Mouse (Mus musculus) cerebellum, adult 8-10 months (tissue): Measurements from ENCODE around the gene Ncaph2.

Source experiments
- DNase-seq: peaks from one replicate; pipeline ENCODE4 v3.0.0; 2022

Gene Ncaph2

GRCm38 (mm10) chr15:89355241-89356187 is at the start of gene Ncaph2, which contains the start of gene Lmf2:
Gene Ncaph2 (plus strand): TSS chr15:89355719.
Gene Lmf2 (minus strand): TSS chr15:89355659.
- DNase-seq, result peak; percentile 93

- peak; percentile 5 for DNase-seq
Measured at GRCm38 (mm10) chr15:89305966-89306365, 49.6 kb upstream of the Ncaph2 start.

GRCm38 (mm10) chr15:89307461-89307860 is 48.1 kb upstream of the Ncaph2 start:
- no peak for DNase-seq

- DNase-seq, result peak; percentile 47
Measured at GRCm38 (mm10) chr15:89308406-89309139, 46.9 kb upstream of the Ncaph2 start.

- DNase-seq, result peak; percentile 63
Measured at GRCm38 (mm10) chr15:89309962-89310498, 45.5 kb upstream of the Ncaph2 start.

- peak; percentile 43 for DNase-seq
Measured at GRCm38 (mm10) chr15:89313359-89313758, 42.2 kb upstream of the Ncaph2 start.

- DNase-seq, result no peak
Measured at GRCm38 (mm10) chr15:89314107-89314506, 41.4 kb upstream of the Ncaph2 start.

GRCm38 (mm10) chr15:89314511-89315189 is 40.9 kb upstream of the Ncaph2 start:
- peak; percentile 49 for DNase-seq

- peak; percentile 99 for DNase-seq
Measured at GRCm38 (mm10) chr15:89315190-89315731, 40.3 kb upstream of the Ncaph2 start, which contains the start of gene Sbf1. Gene Sbf1 (minus strand): TSS chr15:89315311.

GRCm38 (mm10) chr15:89316146-89316545 is 39.4 kb upstream of the Ncaph2 start:
- no peak for DNase-seq

GRCm38 (mm10) chr15:89321264-89321663 is 34.3 kb upstream of the Ncaph2 start:
- DNase-seq, result no peak

GRCm38 (mm10) chr15:89322670-89323522 is 32.6 kb upstream of the Ncaph2 start, which contains the start of gene Adm2:
Gene Adm2 (plus strand): TSS chr15:89322720.
- no peak for DNase-seq

GRCm38 (mm10) chr15:89323656-89324055 is 31.9 kb upstream of the Ncaph2 start:
- no peak for DNase-seq

GRCm38 (mm10) chr15:89326441-89326840 is 29.1 kb upstream of the Ncaph2 start:
- no peak for DNase-seq

GRCm38 (mm10) chr15:89334271-89334670 is 21.2 kb upstream of the Ncaph2 start, which contains the start of gene Miox:
Gene Miox (plus strand): TSS chr15:89334398.
- DNase-seq, result no peak

GRCm38 (mm10) chr15:89334774-89335537 is 20.6 kb upstream of the Ncaph2 start:
- no peak for DNase-seq

GRCm38 (mm10) chr15:89336422-89336821 is 19.1 kb upstream of the Ncaph2 start:
- DNase-seq, result no peak

GRCm38 (mm10) chr15:89339696-89340095 is 15.8 kb upstream of the Ncaph2 start:
- no peak for DNase-seq

- no peak for DNase-seq
Measured at GRCm38 (mm10) chr15:89340136-89340535, 15.4 kb upstream of the Ncaph2 start.

- DNase-seq, result no peak
Measured at GRCm38 (mm10) chr15:89341678-89342077, 13.8 kb upstream of the Ncaph2 start.
